Mouse (Mus musculus) bone marrow, adult 2 months (tissue): ENCODE measurements around the gene Tmem236.

Source experiments
- CTCF ChIP-seq: fragments of 200-500 bp; IDR thresholded peaks from 2 replicates; pipeline ENCODE4 v1.5.1; 2011; ENCODE audit warnings: low read length, control low read depth; ENCODE audit not compliant: control insufficient read depth, insufficient read depth
- POLR2A ChIP-seq: fragments of 200-500 bp; IDR thresholded peaks from 2 replicates; pipeline ENCODE4 v1.6.1; 2011; ENCODE audit warnings: low read depth, mild to moderate bottlenecking, control low read depth, low read length, borderline replicate concordance; ENCODE audit not compliant: control insufficient read depth

- TF ChIP-seq POLR2A = no peak
- no peak for TF ChIP-seq CTCF
These were observed 34.3 kb upstream of the Tmem236 start for GRCm38 (mm10) chr2:14140044-14140443.
